Mouse (Mus musculus) duodenum, adult 2 months (tissue): ENCODE results near the gene Cryzl2. TPM values are rescaled to one million over a fixed set of nuclear protein-coding genes. Genes with fewer than 3 reads are reported as not detected.

Source experiments
- polyA plus RNA-seq: library from polyadenylated mRNA; depleted of rRNA; stranded (reverse); fragments of >200 nt; gene quantifications from 2 replicates; pipeline ENCODE4 v1.2.3, GENCODE M21; 2012; ENCODE audit warnings: low replicate concordance; rRNA removed

Gene Cryzl2
- polyA plus RNA-seq = 2.2 and 5.2 TPM in 2 replicates

GRCm38 (mm10) chr1:157458421-157459208 lies at the start of gene Cryzl2:
Gene Cryzl2, plus strand, starts transcription at chr1:157458577.

GRCm38 (mm10) chr1:157412454-157413369 lies 45.7 kb upstream of the Cryzl2 start, which contains the start of gene Rasal2:
Gene Rasal2, minus strand, starts transcription at chr1:157412595.

GRCm38 (mm10) chr1:157506522-157506921 lies 48.1 kb downstream of the Cryzl2 start, which contains the start of gene Sec16b:
Gene Sec16b, plus strand, starts transcription at chr1:157506728.

Other genes starting within 250 kb of the Cryzl2 start
- gene Rasal2, start 46.0 kb upstream of the Cryzl2 start, polyA plus RNA-seq = 0.44 and 1.0 TPM in 2 replicates
- gene Sec16b, start 48.2 kb downstream of the Cryzl2 start, polyA plus RNA-seq = 29.2 and 33.1 TPM in 2 replicates